Mouse (Mus musculus): ENCODE measurements at regions not wholly inside any gene's neighbourhood (a gene's known extent, or its start where the extent isn't known, plus 50 kb on each side); places are given as distances from the start of the nearest gene placed in this dataset.

- Histone ChIP-seq H3K27me3 (ENCODE audit: control insufficient read depth, insufficient read depth, low read length) (no peaks in the 10 kb centered on the region), H3K9me3 (ENCODE audit: control insufficient read depth, low read length) (no peaks in the 10 kb centered on the region), H3K4me1 (ENCODE audit: control insufficient read depth, insufficient read depth, low read length) (no peaks in the 10 kb centered on the region), H3K4me2 (ENCODE audit: low read depth, low read length) (no peak overlapping the region), H3K27ac (ENCODE audit: low read depth, low read length) (no peak overlapping the region), H3K36me3 (ENCODE audit: control insufficient read depth, insufficient read depth, low read length) (no peaks in the 10 kb centered on the region), H3K9ac (replicated peaks; ENCODE audit: low read depth, low read length) (no peak overlapping the region), H3K4me3 (ENCODE audit: low read depth, low read length) (no peak overlapping the region)
- no peak for ATAC-seq (ENCODE audit: low read depth)
- WGBS, result 79% methylated on average over 3 of the region's 3 CpGs
Observed at GRCm38 (mm10) chr11:112470336-112470735, 311.7 kb upstream of the Sox9 start.

- Histone ChIP-seq H3K27me3 (ENCODE audit: control insufficient read depth, insufficient read depth, low read length) (no peaks in the 10 kb centered on the region), H3K27ac (ENCODE audit: low read depth, low read length) (no peak overlapping the region), H3K4me1 (ENCODE audit: control insufficient read depth, insufficient read depth, low read length) (no peaks in the 10 kb centered on the region), H3K4me2 (ENCODE audit: low read depth, low read length) (no peak overlapping the region), H3K36me3 (ENCODE audit: control insufficient read depth, insufficient read depth, low read length) (no peaks in the 10 kb centered on the region), H3K4me3 (ENCODE audit: low read depth, low read length) (no peak overlapping the region), H3K9me3 (ENCODE audit: control insufficient read depth, low read length) (no peaks in the 10 kb centered on the region), H3K9ac (replicated peaks; ENCODE audit: low read depth, low read length) (no peak overlapping the region)
- 91% methylated on average over 7 of the region's 7 CpGs for WGBS
- ATAC-seq (ENCODE audit: low read depth), result no peak
Observed at GRCm38 (mm10) chr11:112473237-112473636, 308.8 kb upstream of the Sox9 start.

GRCm38 (mm10) chr11:112473681-112474080 lies 308.3 kb upstream of the Sox9 start:
- ATAC-seq (ENCODE audit: low read depth), result no peak
- H3K36me3 ChIP-seq (ENCODE audit: control insufficient read depth, insufficient read depth, low read length), result no peaks in the 10 kb centered on the region
- H3K4me3 ChIP-seq (ENCODE audit: low read depth, low read length), result no peak overlapping the region
- no peak overlapping the region for H3K27ac ChIP-seq (ENCODE audit: low read depth, low read length)
- WGBS, result 74% methylated on average over 6 of the region's 6 CpGs
- no peak overlapping the region for H3K4me2 ChIP-seq (ENCODE audit: low read depth, low read length)
- no peaks in the 10 kb centered on the region for H3K27me3 ChIP-seq (ENCODE audit: control insufficient read depth, insufficient read depth, low read length)
- H3K4me1 ChIP-seq (ENCODE audit: control insufficient read depth, insufficient read depth, low read length), result no peaks in the 10 kb centered on the region
- no peaks in the 10 kb centered on the region for H3K9me3 ChIP-seq (ENCODE audit: control insufficient read depth, low read length)
- no peak overlapping the region for H3K9ac ChIP-seq (replicated peaks; ENCODE audit: low read depth, low read length)

- no peak overlapping the region for H3K4me3 ChIP-seq (ENCODE audit: low read depth, low read length)
- 73% methylated on average over 11 of the region's 11 CpGs for WGBS
- no peak overlapping the region for H3K27ac ChIP-seq (ENCODE audit: low read depth, low read length)
- H3K9me3 ChIP-seq (ENCODE audit: control insufficient read depth, low read length), result no peaks in the 10 kb centered on the region
- H3K4me1 ChIP-seq (ENCODE audit: control insufficient read depth, insufficient read depth, low read length), result no peaks in the 10 kb centered on the region
- no peak overlapping the region for H3K9ac ChIP-seq (replicated peaks; ENCODE audit: low read depth, low read length)
- H3K27me3 ChIP-seq (ENCODE audit: control insufficient read depth, insufficient read depth, low read length), result no peaks in the 10 kb centered on the region
- ATAC-seq (ENCODE audit: low read depth), result no peak
- H3K36me3 ChIP-seq (ENCODE audit: control insufficient read depth, insufficient read depth, low read length), result no peaks in the 10 kb centered on the region
- no peak overlapping the region for H3K4me2 ChIP-seq (ENCODE audit: low read depth, low read length)
Observed at GRCm38 (mm10) chr11:112480360-112480759, 301.7 kb upstream of the Sox9 start.

GRCm38 (mm10) chr11:112501781-112502180 lies 280.2 kb upstream of the Sox9 start:
- Histone ChIP-seq H3K36me3 (ENCODE audit: control insufficient read depth, insufficient read depth, low read length) (no peaks in the 10 kb centered on the region), H3K9ac (replicated peaks; ENCODE audit: low read depth, low read length) (no peak overlapping the region), H3K27ac (ENCODE audit: low read depth, low read length) (no peak overlapping the region; the same call in 1 of the 2 replicates), H3K4me3 (ENCODE audit: low read depth, low read length) (no peak overlapping the region), H3K4me1 (ENCODE audit: control insufficient read depth, insufficient read depth, low read length) (peaks cover 3% of the 10 kb centered on the region; the same call in 1 of the 2 replicates), H3K9me3 (ENCODE audit: control insufficient read depth, low read length) (no peaks in the 10 kb centered on the region), H3K4me2 (ENCODE audit: low read depth, low read length) (no peak overlapping the region), H3K27me3 (ENCODE audit: control insufficient read depth, insufficient read depth, low read length) (no peaks in the 10 kb centered on the region)
- WGBS, result 5% methylated on average over 5 of the region's 5 CpGs
- ATAC-seq (ENCODE audit: low read depth), result peak; percentile 94

GRCm38 (mm10) chr11:112519076-112519475 lies 262.9 kb upstream of the Sox9 start:
- no peak overlapping the region for H3K4me2 ChIP-seq (ENCODE audit: low read depth, low read length)
- no peaks in the 10 kb centered on the region for H3K27me3 ChIP-seq (ENCODE audit: control insufficient read depth, insufficient read depth, low read length)
- H3K27ac ChIP-seq (ENCODE audit: low read depth, low read length), result no peak overlapping the region
- 63% methylated on average over 8 of the region's 8 CpGs for WGBS
- no peaks in the 10 kb centered on the region for H3K9me3 ChIP-seq (ENCODE audit: control insufficient read depth, low read length)
- ATAC-seq (ENCODE audit: low read depth), result no peak
- no peaks in the 10 kb centered on the region for H3K4me1 ChIP-seq (ENCODE audit: control insufficient read depth, insufficient read depth, low read length)
- no peak overlapping the region for H3K4me3 ChIP-seq (ENCODE audit: low read depth, low read length)
- H3K9ac ChIP-seq (replicated peaks; ENCODE audit: low read depth, low read length), result no peak overlapping the region
- H3K36me3 ChIP-seq (ENCODE audit: control insufficient read depth, insufficient read depth, low read length), result no peaks in the 10 kb centered on the region

- Histone ChIP-seq H3K9me3 (ENCODE audit: control insufficient read depth, low read length) (no peaks in the 10 kb centered on the region), H3K27ac (ENCODE audit: low read depth, low read length) (no peak overlapping the region), H3K36me3 (ENCODE audit: control insufficient read depth, insufficient read depth, low read length) (no peaks in the 10 kb centered on the region), H3K4me2 (ENCODE audit: low read depth, low read length) (no peak overlapping the region), H3K27me3 (ENCODE audit: control insufficient read depth, insufficient read depth, low read length) (no peaks in the 10 kb centered on the region), H3K9ac (replicated peaks; ENCODE audit: low read depth, low read length) (no peak overlapping the region), H3K4me3 (ENCODE audit: low read depth, low read length) (no peak overlapping the region), H3K4me1 (ENCODE audit: control insufficient read depth, insufficient read depth, low read length) (no peaks in the 10 kb centered on the region)
- no peak for ATAC-seq (ENCODE audit: low read depth)
- WGBS, result 93% methylated on average over 3 of the region's 3 CpGs
Observed at GRCm38 (mm10) chr11:112524983-112525382, 257.0 kb upstream of the Sox9 start.

GRCm38 (mm10) chr11:112542573-112542972 lies 239.5 kb upstream of the Sox9 start:
- no peak for ATAC-seq (ENCODE audit: low read depth)

GRCm38 (mm10) chr11:112543473-112543872 lies 238.6 kb upstream of the Sox9 start:
- H3K27me3 ChIP-seq (ENCODE audit: control insufficient read depth, insufficient read depth, low read length), result no peaks in the 10 kb centered on the region
- 80% methylated on average over 6 of the region's 6 CpGs for WGBS
- H3K9ac ChIP-seq (replicated peaks; ENCODE audit: low read depth, low read length), result no peak overlapping the region
- ATAC-seq (ENCODE audit: low read depth), result no peak
- H3K4me2 ChIP-seq (ENCODE audit: low read depth, low read length), result no peak overlapping the region
- no peak overlapping the region for H3K4me3 ChIP-seq (ENCODE audit: low read depth, low read length)
- no peaks in the 10 kb centered on the region for H3K4me1 ChIP-seq (ENCODE audit: control insufficient read depth, insufficient read depth, low read length)
- H3K36me3 ChIP-seq (ENCODE audit: control insufficient read depth, insufficient read depth, low read length), result no peaks in the 10 kb centered on the region
- H3K9me3 ChIP-seq (ENCODE audit: control insufficient read depth, low read length), result no peaks in the 10 kb centered on the region
- no peak overlapping the region for H3K27ac ChIP-seq (ENCODE audit: low read depth, low read length)

More at GRCm38 (mm10) chr11:112542573-112542972, 239.5 kb upstream of the Sox9 start:
- no peaks in the 10 kb centered on the region for H3K36me3 ChIP-seq (ENCODE audit: control insufficient read depth, insufficient read depth, low read length)
- H3K9ac ChIP-seq (replicated peaks; ENCODE audit: low read depth, low read length), result no peak overlapping the region
- no peak overlapping the region for H3K4me3 ChIP-seq (ENCODE audit: low read depth, low read length)
- H3K27me3 ChIP-seq (ENCODE audit: control insufficient read depth, insufficient read depth, low read length), result no peaks in the 10 kb centered on the region
- H3K27ac ChIP-seq (ENCODE audit: low read depth, low read length), result no peak overlapping the region
- H3K9me3 ChIP-seq (ENCODE audit: control insufficient read depth, low read length), result no peaks in the 10 kb centered on the region
- H3K4me2 ChIP-seq (ENCODE audit: low read depth, low read length), result no peak overlapping the region
- no peaks in the 10 kb centered on the region for H3K4me1 ChIP-seq (ENCODE audit: control insufficient read depth, insufficient read depth, low read length)
- 30% methylated on average over 6 of the region's 6 CpGs for WGBS

Data from neural tube, embryonic 14.5 days (tissue).